Comparison of ENCODE assay signal across 8 mouse cellular contexts in the genomic region with DNA sequence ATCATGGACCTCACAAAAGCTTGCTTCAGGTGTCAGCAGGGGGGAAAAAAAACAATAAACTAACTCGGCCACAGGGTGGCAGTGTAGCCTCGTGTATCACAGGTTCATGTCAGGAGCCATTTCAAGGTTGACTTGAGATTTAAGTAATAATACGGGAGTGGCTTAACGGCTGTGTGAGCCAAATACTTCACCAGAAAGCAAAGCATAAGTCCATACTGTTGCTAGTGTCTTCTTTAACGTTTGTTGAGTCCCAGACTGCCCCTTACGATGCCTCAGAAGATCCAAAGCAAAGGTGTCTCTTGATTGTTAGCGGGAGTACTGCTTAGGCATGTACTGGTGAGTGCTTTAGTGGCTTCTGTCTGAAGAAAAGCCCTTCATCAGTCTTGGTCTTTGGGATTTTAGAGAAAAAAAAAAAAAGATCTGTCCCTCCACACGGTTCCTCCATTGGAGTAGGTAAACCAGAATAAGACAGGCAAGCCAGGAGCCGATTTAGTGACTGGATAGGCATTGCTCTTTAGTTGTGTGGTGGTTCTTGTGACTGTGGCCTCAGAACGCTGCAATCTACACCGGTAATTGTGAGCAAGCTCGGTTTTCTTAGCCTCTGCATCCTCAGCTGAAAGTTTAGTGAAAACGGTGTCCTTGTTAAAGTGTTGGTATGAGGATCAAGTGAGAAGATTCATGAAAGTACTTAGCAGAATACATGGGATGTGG. TPM values are rescaled to one million over a fixed set of nuclear protein-coding genes. Genes with fewer than 3 reads are reported as not detected.
DNase-seq lines count a peak whose midpoint lies in the region; ATAC-seq lines count a peak whose summit lies in the region.

No protein-coding gene starts in this region.

- H3K36me3 ChIP-seq in forebrain, embryonic 11.5 days (ENCODE audit: control insufficient read depth, insufficient read depth, low read length), result no peaks in the 10 kb centered on the region
- H3K36me3 ChIP-seq in heart, embryonic 15.5 days, result no peaks in the 10 kb centered on the region
- no peaks in the 10 kb centered on the region for H3K36me3 ChIP-seq in liver, embryonic 13.5 days

- no peaks in the 10 kb centered on the region; the same call in 1 of the 2 replicates for H3K4me1 ChIP-seq in forebrain, embryonic 11.5 days (replicated peaks; ENCODE audit: control insufficient read depth, insufficient read depth, low read length)
- H3K4me1 ChIP-seq in heart, embryonic 15.5 days (replicated peaks), result peaks cover 3% of the 10 kb centered on the region; the same call in 1 of the 2 replicates
- 0 out of 2 replicates have a peak, but pooled peaks cover 5% of the 10 kb centered on the region for H3K4me1 ChIP-seq in liver, embryonic 13.5 days (replicated peaks)

- ATAC-seq in CD4-positive, CD25-positive, alpha-beta regulatory T cell, adult 4 months, result peak; percentile 93
- 0 out of 2 replicates have a peak, but pooled peaks have one; percentile 30 for ATAC-seq in forebrain, embryonic 11.5 days (replicated peaks; ENCODE audit: low FRiP score)
- 0 out of 2 replicates have a peak, but pooled peaks have one; percentile 7 for ATAC-seq in heart, embryonic 15.5 days (replicated peaks; ENCODE audit: insufficient number of reproducible peaks, insufficient read depth, low FRiP score, low read depth)
- ATAC-seq in liver, embryonic 13.5 days (ENCODE audit: low read depth), result peak; percentile 31; the same call in 1 of the 2 replicates

- peak overlapping the region; percentile 34; the same call in 1 of the 2 replicates for H3K4me2 ChIP-seq in forebrain, embryonic 11.5 days (ENCODE audit: low read depth, low read length, severe bottlenecking)
- H3K4me2 ChIP-seq in heart, embryonic 15.5 days, result peak overlapping the region; percentile 57
- H3K4me2 ChIP-seq in liver, embryonic 13.5 days, result peak overlapping the region; percentile 41

- peak; percentile 68 for DNase-seq in c-Kit-positive CD71-negative TER-119-negative erythroid progenitor cells, embryonic 14.5 days (ENCODE audit: low read depth)
- peak; percentile 89 for DNase-seq in forebrain, embryonic 11.5 days (ENCODE audit: low spot score)
- DNase-seq in kidney, postnatal 14 days, result peak; percentile 83
- peak; percentile 56 for DNase-seq in liver, embryonic 13.5 days
- peak; percentile 76 for DNase-seq in neural tube, embryonic 10.5 days (ENCODE audit: extremely low spot score, low spot score)
- DNase-seq in telencephalon, adult 2 months (ENCODE audit: low read depth, low spot score), result peak; percentile 82

- no peak overlapping the region for H3K27ac ChIP-seq in forebrain, embryonic 11.5 days (ENCODE audit: low read depth, low read length)
- H3K27ac ChIP-seq in heart, embryonic 15.5 days, result no peak overlapping the region
- no peak overlapping the region for H3K27ac ChIP-seq in liver, embryonic 13.5 days

- 36% methylated on average over 13 of the region's 13 CpGs for WGBS in forebrain, embryonic 11.5 days
- 31% methylated on average over 13 of the region's 13 CpGs for WGBS in heart, embryonic 15.5 days
- whole genome bisulfite sequencing in liver, embryonic 13.5 days (ENCODE audit: insufficient replicate concordance), result 28% methylated on average over 13 of the region's 13 CpGs

- H3K4me3 ChIP-seq in forebrain, embryonic 11.5 days (ENCODE audit: low read depth, low read length), result no peak overlapping the region
- H3K4me3 ChIP-seq in heart, embryonic 15.5 days, result peak overlapping the region; percentile 30
- no peak overlapping the region for H3K4me3 ChIP-seq in liver, embryonic 13.5 days (replicated peaks)

- H3K9ac ChIP-seq in forebrain, embryonic 11.5 days (ENCODE audit: low read length), result peak overlapping the region; percentile 29
- H3K9ac ChIP-seq in heart, embryonic 15.5 days, result no peak overlapping the region
- H3K9ac ChIP-seq in liver, embryonic 13.5 days, result no peak overlapping the region

- no peaks in the 10 kb centered on the region for H3K9me3 ChIP-seq in forebrain, embryonic 11.5 days (ENCODE audit: control insufficient read depth, low read length)
- H3K9me3 ChIP-seq in heart, embryonic 15.5 days (replicated peaks), result no peaks in the 10 kb centered on the region
- H3K9me3 ChIP-seq in liver, embryonic 13.5 days (replicated peaks), result no peaks in the 10 kb centered on the region

- H3K27me3 ChIP-seq in forebrain, embryonic 11.5 days (ENCODE audit: control insufficient read depth, insufficient read depth, low read length), result no peaks in the 10 kb centered on the region
- no peaks in the 10 kb centered on the region for H3K27me3 ChIP-seq in heart, embryonic 15.5 days
- no peaks in the 10 kb centered on the region for H3K27me3 ChIP-seq in liver, embryonic 13.5 days

RNA-seq across cellular contexts. Expression of gene Cfap54, which starts 30.2 kb away (rescaled TPM):
- polyA plus RNA-seq in CD4-positive, CD25-positive, alpha-beta regulatory T cell, adult 4 months (2017; shearing (Covaris generic)), result 1 to 10 TPM; 1.6 to 2.3 TPM
- 1.1 and 1.5 TPM in 2 replicates for polyA plus RNA-seq in forebrain, embryonic 11.5 days (2014; fragmentation: Nextera tagmentation; extraction: Ambion mirVana)
- polyA plus RNA-seq in heart, embryonic 15.5 days (2015; fragmentation: Nextera tagmentation; extraction: Ambion mirVana), result 0.19 and 0.52 TPM in 2 replicates
- polyA plus RNA-seq in liver, embryonic 13.5 days (2015; fragmentation: Nextera tagmentation; extraction: Ambion mirVana), result 0.15 and 0.18 TPM in 2 replicates

Comparison
In these comparisons a context has a peak if more than half of its experiments do, and no peak if none do; other contexts are left out.
1. ATAC-seq: peak in every context shown above with its lines; median percentile 93 in CD4-positive, CD25-positive, alpha-beta regulatory T cell, adult 4 months; 31 in liver, embryonic 13.5 days; 30 in forebrain, embryonic 11.5 days; 7 in heart, embryonic 15.5 days.